Mouse (Mus musculus) G1E-ER4 (cell line): ENCODE data around the gene Mycl. TPM values are rescaled to one million over a fixed set of nuclear protein-coding genes. Genes with fewer than 3 reads are reported as not detected.

Experiments used
- GATA1 ChIP-seq: IDR thresholded peaks from one replicate; pipeline ENCODE4 v1.8.0; 2012; ENCODE audit warnings: low read length, inconsistent platforms
- polyA plus RNA-seq: library from polyadenylated mRNA; stranded (reverse); fragments of >175 nt; gene quantifications from 2 replicates; pipeline ENCODE4 v1.2.3, GENCODE M21; 2012

Gene Mycl
- polyA plus RNA-seq, 1 experiment, result 0.02 TPM

- TF ChIP-seq GATA1, result no peak
These were observed 3.2 kb downstream of the Mycl start for GRCm38 (mm10) chr4:122998537-122999262.

DNA sequence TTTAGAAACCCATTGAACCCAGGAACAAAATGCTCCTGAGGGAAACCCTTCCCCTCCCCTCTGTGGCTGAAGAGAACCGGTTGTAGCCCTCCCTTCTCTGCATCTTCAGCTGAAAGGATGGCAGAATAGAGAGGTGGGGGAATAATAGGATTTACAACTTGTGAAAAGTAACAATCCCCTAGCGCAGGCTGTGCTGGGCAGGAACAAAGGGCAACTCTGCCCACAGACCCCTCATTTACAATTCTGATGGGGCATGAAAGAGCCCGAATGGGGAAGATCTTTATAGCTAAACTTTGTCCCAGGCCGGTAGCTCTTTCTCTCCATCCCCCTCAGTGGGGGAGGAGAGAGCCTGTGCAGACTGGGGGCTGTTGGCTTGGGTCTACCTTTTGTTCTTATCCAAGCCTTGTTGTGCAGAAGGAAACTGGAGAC is 3.8 kb downstream of the Mycl start:
- no peak for TF ChIP-seq GATA1

DNA sequence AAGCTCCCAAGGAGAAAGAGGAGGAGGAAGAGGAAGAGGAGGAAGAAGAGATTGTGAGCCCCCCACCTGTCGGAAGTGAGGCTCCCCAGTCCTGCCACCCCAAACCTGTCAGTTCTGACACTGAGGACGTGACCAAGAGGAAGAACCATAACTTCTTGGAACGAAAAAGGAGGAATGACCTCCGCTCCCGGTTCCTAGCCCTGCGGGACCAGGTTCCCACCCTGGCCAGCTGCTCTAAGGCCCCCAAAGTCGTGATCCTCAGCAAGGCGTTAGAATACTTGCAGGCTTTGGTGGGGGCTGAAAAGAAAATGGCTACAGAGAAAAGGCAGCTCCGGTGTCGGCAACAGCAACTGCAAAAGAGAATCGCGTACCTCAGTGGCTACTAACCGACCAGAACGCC is 4.7 kb downstream of the Mycl start:
- no peak for TF ChIP-seq GATA1

- no peak for TF ChIP-seq GATA1
These were observed 5.3 kb downstream of the Mycl start for GRCm38 (mm10) chr4:123000617-123001342.

DNA sequence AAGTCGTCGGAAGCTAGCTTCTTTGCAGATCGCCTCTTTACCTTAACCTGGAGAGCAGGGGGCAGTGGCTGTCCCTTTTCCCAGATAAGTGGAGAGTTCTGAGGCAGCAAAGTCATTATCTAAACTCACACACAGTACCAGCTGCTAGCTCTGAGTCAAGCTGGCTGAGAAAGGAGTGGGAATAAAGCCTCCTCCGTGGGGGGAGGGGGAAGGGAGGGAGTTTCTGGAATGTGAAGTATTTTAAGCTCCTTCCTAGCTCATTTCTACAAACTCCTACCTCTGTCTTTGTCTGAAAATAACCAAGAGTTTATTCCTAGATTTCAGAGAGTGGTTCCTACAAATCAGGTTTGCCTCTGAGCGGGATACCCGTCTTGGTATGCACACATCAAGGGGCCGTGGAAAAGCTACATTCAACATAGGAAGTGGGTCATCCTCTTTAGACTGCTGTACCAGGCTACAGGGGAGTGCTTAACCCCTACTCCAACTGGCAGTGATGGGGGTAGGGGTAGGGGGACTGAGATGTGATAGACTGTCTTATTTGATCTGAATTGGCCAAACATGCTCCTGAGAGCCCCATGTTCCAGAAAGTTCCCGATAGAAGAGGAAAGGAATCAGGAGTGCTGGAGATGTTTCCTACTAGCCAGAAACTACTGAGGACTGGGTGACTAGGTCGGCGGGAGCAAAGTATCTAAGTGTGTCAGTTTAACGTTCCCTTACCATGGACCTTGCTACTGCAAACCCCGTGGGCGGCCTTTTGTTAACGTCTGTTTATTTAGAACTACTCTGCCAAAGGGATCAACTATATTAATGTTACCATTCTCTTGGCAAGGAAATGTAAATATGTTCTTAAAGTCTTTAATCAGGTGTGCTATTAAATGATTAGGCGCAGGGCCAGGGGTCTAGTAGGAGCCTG is 9.9 kb downstream of the Mycl start:
- no peak for TF ChIP-seq GATA1

- no peak for TF ChIP-seq GATA1
These were observed 18.0 kb downstream of the Mycl start for GRCm38 (mm10) chr4:123013346-123013945.

GRCm38 (mm10) chr4:123013949-123014406 is 18.5 kb downstream of the Mycl start:
- TF ChIP-seq GATA1, result no peak

GRCm38 (mm10) chr4:123014501-123015282 is 19.2 kb downstream of the Mycl start:
- no peak for TF ChIP-seq GATA1

- no peak for TF ChIP-seq GATA1
These were observed 21.1 kb downstream of the Mycl start, which contains the start of gene Trit1 for GRCm38 (mm10) chr4:123016451-123016957. TSS of gene Trit1 (plus strand) at chr4:123016597.

DNA sequence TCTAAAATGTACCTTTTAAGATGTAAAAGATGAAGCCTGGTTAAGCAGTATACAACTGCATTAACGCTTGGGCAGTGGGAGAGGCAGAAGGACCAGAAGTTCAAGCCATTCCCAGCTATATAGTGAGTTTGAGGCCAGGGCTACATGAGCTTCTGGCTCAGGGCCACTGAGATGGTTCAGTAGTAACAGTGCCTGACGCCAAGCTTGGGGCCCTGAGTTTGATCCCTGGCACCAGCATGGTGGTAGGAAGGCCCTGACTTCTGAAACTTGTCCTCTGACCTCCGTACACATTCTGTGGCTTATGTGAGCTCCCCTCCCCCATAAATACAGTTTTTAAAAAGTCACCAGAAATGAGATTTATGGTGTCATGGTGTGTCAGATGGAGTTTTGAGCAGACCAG is 26.1 kb downstream of the Mycl start:
- no peak for TF ChIP-seq GATA1

DNA sequence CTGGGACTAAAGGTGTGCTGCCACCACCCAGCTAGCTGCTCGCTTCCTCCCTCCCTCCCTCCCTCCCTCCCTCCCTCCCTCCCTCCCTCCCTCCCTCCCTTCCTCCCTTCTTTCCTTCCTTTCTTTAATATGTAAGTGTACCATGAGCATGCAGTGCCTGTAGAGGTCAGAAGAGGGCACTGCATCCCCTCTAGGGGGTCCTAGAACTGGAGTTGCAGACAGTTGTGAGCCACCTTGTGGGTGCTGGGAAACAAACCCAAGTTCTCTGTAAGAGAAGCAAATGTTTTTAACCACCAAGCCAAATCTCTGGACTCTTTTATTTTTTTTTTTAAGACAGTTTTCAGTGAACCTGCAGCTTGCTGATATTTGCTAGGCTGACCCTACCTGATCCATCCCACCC is 27.4 kb downstream of the Mycl start:
- no peak for TF ChIP-seq GATA1

DNA sequence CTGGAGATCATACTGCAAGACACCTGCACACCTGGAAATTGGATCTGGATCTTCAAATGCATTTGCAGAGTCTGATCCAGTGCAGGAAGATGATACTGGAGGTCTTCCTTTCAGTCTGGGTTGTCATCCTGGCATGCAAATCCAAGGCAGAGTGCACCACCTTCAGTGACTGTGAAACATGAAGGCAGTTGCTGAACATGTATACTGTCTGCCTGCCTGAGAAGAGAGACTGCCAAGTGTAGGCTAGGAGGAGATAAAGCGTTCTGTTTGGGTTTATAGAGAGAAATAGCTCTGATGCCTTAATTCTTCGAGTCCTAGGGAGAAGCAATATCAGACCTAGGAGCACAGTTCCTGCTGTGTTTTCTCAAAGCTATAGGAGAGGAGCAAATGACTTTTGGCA is 30.0 kb downstream of the Mycl start:
- no peak for TF ChIP-seq GATA1

DNA sequence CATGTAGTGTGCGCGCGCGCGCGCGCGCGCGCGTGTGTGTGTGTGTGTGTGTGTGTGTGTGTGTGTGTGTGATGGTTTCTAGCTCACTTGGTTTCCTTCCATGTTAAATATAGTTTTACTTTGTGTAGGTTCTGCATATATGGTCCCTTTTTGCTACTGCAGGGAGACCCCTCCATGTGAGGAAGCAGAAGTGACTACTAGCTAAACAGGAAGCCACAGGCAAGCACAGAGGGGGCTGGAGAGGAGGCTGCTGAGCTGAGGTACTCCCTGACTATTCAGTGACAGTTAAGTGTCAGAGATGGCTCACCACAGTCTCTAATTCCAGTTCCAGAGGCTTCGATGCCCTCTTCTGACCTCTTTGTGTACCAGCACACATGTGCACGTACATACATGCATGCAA is 30.7 kb downstream of the Mycl start:
- no peak for TF ChIP-seq GATA1

DNA sequence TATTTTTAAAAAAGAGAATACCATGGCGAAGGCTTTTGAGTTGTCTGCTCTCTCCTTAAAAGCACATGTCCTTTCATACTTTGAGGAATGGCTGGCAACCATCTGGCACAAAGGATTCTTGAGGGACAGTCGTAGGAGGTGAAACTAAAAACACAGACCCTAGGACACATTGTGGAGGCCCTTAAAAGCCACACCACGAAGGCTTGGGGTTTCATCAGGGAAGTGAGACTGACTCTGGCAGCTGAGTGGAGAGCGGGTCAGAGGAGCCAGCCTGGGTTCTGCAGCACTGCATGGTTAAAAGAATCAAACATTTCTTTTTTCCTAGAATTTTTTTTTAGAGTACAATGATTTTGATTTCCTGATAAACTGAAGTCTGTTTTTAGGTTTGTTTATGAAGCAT is 31.1 kb downstream of the Mycl start:
- no peak for TF ChIP-seq GATA1
